Mouse (Mus musculus): Measurements from ENCODE around the gene Cenpx.
"Not testable (repeated sequence)": the region's sequence is repeated elsewhere in the genome, so short reads cannot be mapped to it uniquely, and the experiment has no call there.

Cenpx gene

GRCm38 (mm10) chr11:120675875-120676274 is 37.7 kb downstream of the Cenpx start:
- in situ Hi-C loops (cut with MboI; ENCODE audit: low pct_unique_long_range_greater_than_20kb in 1 of 2, low sequenced_read_pairs in 2 of 2, unreplicated experiment in 1 of 2): not testable (repeated sequence)

GRCm38 (mm10) chr11:120673594-120674122 is 39.9 kb downstream of the Cenpx start:
- in situ Hi-C loops (cut with MboI; ENCODE audit: low pct_unique_long_range_greater_than_20kb in 1 of 2, low sequenced_read_pairs in 2 of 2, unreplicated experiment in 1 of 2): loop anchor here in 1 of 2 experiments (25.0 kb wide), 1 partner anchor 436 kb away; the partner anchor contains the start of gene Bahcc1

- in situ Hi-C loops (cut with MboI; ENCODE audit: low pct_unique_long_range_greater_than_20kb in 1 of 2, low sequenced_read_pairs in 2 of 2, unreplicated experiment in 1 of 2): loop anchor here in 1 of 2 experiments (25.0 kb wide), 1 partner anchor 436 kb away; the partner anchor contains the start of gene Bahcc1
These were observed 40.6 kb downstream of the Cenpx start, which contains the start of gene Aspscr1 for GRCm38 (mm10) chr11:120672687-120673593. Aspscr1 (plus strand) TSS chr11:120672973.

- in situ Hi-C loops (cut with MboI; ENCODE audit: low pct_unique_long_range_greater_than_20kb in 1 of 2, low sequenced_read_pairs in 2 of 2, unreplicated experiment in 1 of 2): loop anchor here in 1 of 2 experiments (25.0 kb wide), 1 partner anchor 429 kb away; the partner anchor contains the start of gene Bahcc1
These were observed 46.9 kb downstream of the Cenpx start for GRCm38 (mm10) chr11:120666617-120667016.

- in situ Hi-C loops (cut with MboI; ENCODE audit: low pct_unique_long_range_greater_than_20kb in 1 of 2, low sequenced_read_pairs in 2 of 2, unreplicated experiment in 1 of 2): loop anchor here in 1 of 2 experiments (25.0 kb wide), 1 partner anchor 428 kb away; the partner anchor contains the start of gene Bahcc1
These were observed 48.1 kb downstream of the Cenpx start for GRCm38 (mm10) chr11:120665406-120665805.

- in situ Hi-C loops (cut with MboI; ENCODE audit: low pct_unique_long_range_greater_than_20kb in 1 of 2, low sequenced_read_pairs in 2 of 2, unreplicated experiment in 1 of 2): loop anchor here in 1 of 2 experiments (25.0 kb wide), 1 partner anchor 426 kb away; the partner anchor contains the start of gene Bahcc1
These were observed 49.8 kb downstream of the Cenpx start for GRCm38 (mm10) chr11:120663714-120664113.

- in situ Hi-C loops (cut with MboI; ENCODE audit: low pct_unique_long_range_greater_than_20kb in 1 of 2, low sequenced_read_pairs in 2 of 2, unreplicated experiment in 1 of 2): loop anchor here in 1 of 2 experiments (25.0 kb wide), 1 partner anchor 425 kb away; the partner anchor contains the start of gene Bahcc1
These were observed 50.8 kb downstream of the Cenpx start for GRCm38 (mm10) chr11:120662759-120663158.

GRCm38 (mm10) chr11:120661076-120661460 is 52.5 kb downstream of the Cenpx start, which contains the start of gene Notum:
Notum (minus strand) TSS chr11:120661175.
- in situ Hi-C loops (cut with MboI; ENCODE audit: low pct_unique_long_range_greater_than_20kb in 1 of 2, low sequenced_read_pairs in 2 of 2, unreplicated experiment in 1 of 2): loop anchor here in 1 of 2 experiments (25.0 kb wide), 1 partner anchor 424 kb away; the partner anchor contains the start of gene Bahcc1
